Mouse (Mus musculus): ENCODE results near the gene Pomt2. TPM values are rescaled to one million over a fixed set of nuclear protein-coding genes. Genes with fewer than 3 reads are reported as not detected.

Pomt2 gene
- 14.6 TPM in 2 replicates for polyA plus RNA-seq (2015; fragmentation: Nextera tagmentation; extraction: Ambion mirVana)

DNA sequence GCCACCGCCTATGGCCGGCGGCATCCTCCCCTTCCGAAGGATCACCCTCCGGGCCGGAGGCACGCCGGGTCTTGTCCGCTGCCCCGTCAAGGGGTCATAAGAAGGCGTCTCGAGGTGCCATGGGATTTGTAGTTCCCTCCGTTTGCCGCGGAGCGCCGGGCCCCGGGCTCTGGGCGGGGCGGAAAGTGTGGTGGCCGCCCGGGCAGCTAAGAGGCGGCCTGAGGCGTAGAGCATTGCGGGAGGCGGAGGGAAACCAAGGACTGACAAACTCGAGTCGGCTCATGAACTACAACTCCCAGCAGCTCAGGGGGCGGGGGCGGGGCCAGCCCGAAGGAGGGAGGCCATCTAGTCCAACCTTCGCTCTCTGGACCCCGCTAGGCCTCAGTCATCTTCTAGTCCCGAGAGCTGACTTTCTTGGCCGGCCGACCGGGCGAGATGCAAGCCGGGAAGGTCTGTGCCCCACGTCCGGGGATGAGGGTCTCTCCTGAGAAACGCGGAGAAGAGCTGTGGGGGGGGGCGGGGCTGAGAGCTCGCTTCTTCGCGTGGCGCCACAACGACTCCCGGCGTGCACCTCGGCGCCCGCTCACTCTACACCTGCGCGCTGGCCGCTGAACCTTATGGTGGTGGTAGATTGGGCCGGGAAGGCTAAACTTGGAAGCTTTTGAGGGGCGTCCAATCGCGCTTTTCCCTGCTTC is at the start of gene Pomt2:
TSS of gene Pomt2 (minus strand) at position 574 of the 695 bp plus-strand sequence.
- H3K4me2 ChIP-seq (ENCODE audit: low read length) = peak within 1 kb of the TSS; percentile 62
- ATAC-seq (replicated peaks; ENCODE audit: low FRiP score, low read depth) (peak; percentile 95), DNase-seq (ENCODE audit: low spot score) (peak; percentile 99)
- H3K4me3 ChIP-seq (replicated peaks; ENCODE audit: low read depth, low read length) = peak within 1 kb of the TSS; percentile 64
- H3K36me3 ChIP-seq (ENCODE audit: insufficient read depth, low read length) = no peaks in the 10 kb centered on the region
- WGBS = under 1% methylated on average over 61 of the region's 61 CpGs
- H3K27ac ChIP-seq = peak within 1 kb of the TSS; percentile 81
- no peaks in the 10 kb centered on the region for H3K27me3 ChIP-seq (ENCODE audit: insufficient read depth, low read length)
- 0 out of 2 replicates have a peak, but pooled peaks cover 4% of the 10 kb centered on the region for H3K4me1 ChIP-seq (replicated peaks; ENCODE audit: insufficient read depth, low read length)
- no peak for TF ChIP-seq CTCF (IDR thresholded peaks at IDR 0.05; ENCODE audit: low read depth)
- peak within 1 kb of the TSS; percentile 70 for H3K9ac ChIP-seq (ENCODE audit: low read depth, low read length)
- H3K9me3 ChIP-seq (replicated peaks; ENCODE audit: low read length) = no peaks in the 10 kb centered on the region

GRCm38 (mm10) chr12:87196310-87196709 is 48.5 kb upstream of the Pomt2 start:
- no peak for TF ChIP-seq CTCF (IDR thresholded peaks at IDR 0.05; ENCODE audit: low read depth)
- H3K9ac ChIP-seq (ENCODE audit: low read depth, low read length) = no peak overlapping the region
- DNase-seq (ENCODE audit: low spot score) = no peak

DNA sequence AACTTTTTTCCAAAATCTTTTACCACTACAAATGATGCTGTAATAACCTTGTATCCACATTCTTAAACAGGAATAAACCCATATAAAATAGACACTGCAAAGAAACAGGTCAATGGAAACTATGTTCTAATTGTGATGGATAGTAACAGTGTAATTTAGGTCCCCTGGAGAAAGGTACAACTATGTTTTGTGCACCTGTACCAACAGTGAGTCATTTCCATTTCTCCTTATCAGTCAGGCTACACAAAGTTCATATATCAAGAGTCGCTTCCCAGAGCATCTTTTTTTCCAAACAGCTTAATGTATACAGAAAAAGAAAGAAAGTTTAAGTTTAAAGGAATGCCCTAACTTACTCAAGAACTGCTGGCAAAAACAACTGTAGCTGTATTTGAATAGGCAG is 47.3 kb upstream of the Pomt2 start:
- H3K9ac ChIP-seq (ENCODE audit: low read depth, low read length) = no peak overlapping the region
- H3K4me1 ChIP-seq (replicated peaks; ENCODE audit: insufficient read depth, low read length) = no peaks in the 10 kb centered on the region
- DNase-seq (ENCODE audit: low spot score) (no peak), ATAC-seq (replicated peaks; ENCODE audit: low FRiP score, low read depth) (no peak)
- H3K27me3 ChIP-seq (ENCODE audit: insufficient read depth, low read length) = no peaks in the 10 kb centered on the region
- H3K9me3 ChIP-seq (replicated peaks; ENCODE audit: low read length) = no peaks in the 10 kb centered on the region
- H3K4me2 ChIP-seq (ENCODE audit: low read length) = no peak overlapping the region
- no peaks in the 10 kb centered on the region for H3K36me3 ChIP-seq (ENCODE audit: insufficient read depth, low read length)
- WGBS = 74% methylated on average over 1 of the region's 1 CpGs
- no peak overlapping the region for H3K4me3 ChIP-seq (replicated peaks; ENCODE audit: low read depth, low read length)
- no peak overlapping the region for H3K27ac ChIP-seq
- TF ChIP-seq CTCF (IDR thresholded peaks at IDR 0.05; ENCODE audit: low read depth) = no peak

More at GRCm38 (mm10) chr12:87196310-87196709, 48.5 kb upstream of the Pomt2 start:
- no peak for ATAC-seq (replicated peaks; ENCODE audit: low FRiP score, low read depth)
- Histone ChIP-seq H3K4me3 (replicated peaks; ENCODE audit: low read depth, low read length) (no peak overlapping the region), H3K27ac (no peak overlapping the region), H3K4me2 (ENCODE audit: low read length) (no peak overlapping the region), H3K27me3 (ENCODE audit: insufficient read depth, low read length) (no peaks in the 10 kb centered on the region), H3K9me3 (replicated peaks; ENCODE audit: low read length) (no peaks in the 10 kb centered on the region), H3K36me3 (ENCODE audit: insufficient read depth, low read length) (no peaks in the 10 kb centered on the region), H3K4me1 (replicated peaks; ENCODE audit: insufficient read depth, low read length) (no peaks in the 10 kb centered on the region)

- no peak for DNase-seq (ENCODE audit: low spot score)
- no peaks in the 10 kb centered on the region for H3K4me1 ChIP-seq (replicated peaks; ENCODE audit: insufficient read depth, low read length)
- H3K9me3 ChIP-seq (replicated peaks; ENCODE audit: low read length) = no peaks in the 10 kb centered on the region
- ATAC-seq (replicated peaks; ENCODE audit: low FRiP score, low read depth) = no peak
- no peak overlapping the region for H3K9ac ChIP-seq (ENCODE audit: low read depth, low read length)
- H3K36me3 ChIP-seq (ENCODE audit: insufficient read depth, low read length) = no peaks in the 10 kb centered on the region
- no peaks in the 10 kb centered on the region for H3K27me3 ChIP-seq (ENCODE audit: insufficient read depth, low read length)
- H3K4me3 ChIP-seq (replicated peaks; ENCODE audit: low read depth, low read length) = no peak overlapping the region
- H3K4me2 ChIP-seq (ENCODE audit: low read length) = no peak overlapping the region
- H3K27ac ChIP-seq = no peak overlapping the region
- 97% methylated on average over 3 of the region's 3 CpGs for WGBS
- no peak for TF ChIP-seq CTCF (IDR thresholded peaks at IDR 0.05; ENCODE audit: low read depth)
Observed at GRCm38 (mm10) chr12:87193008-87193407, 45.2 kb upstream of the Pomt2 start.

GRCm38 (mm10) chr12:87177631-87178030 is 29.9 kb upstream of the Pomt2 start:
- H3K36me3 ChIP-seq (ENCODE audit: insufficient read depth, low read length) = peaks cover 8% of the 10 kb centered on the region; the same call in 1 of the 2 replicates
- no peak overlapping the region for H3K27ac ChIP-seq
- no peak for TF ChIP-seq CTCF (IDR thresholded peaks at IDR 0.05; ENCODE audit: low read depth)
- no peak overlapping the region for H3K4me3 ChIP-seq (replicated peaks; ENCODE audit: low read depth, low read length)
- H3K9me3 ChIP-seq (replicated peaks; ENCODE audit: low read length) = no peaks in the 10 kb centered on the region
- no peak overlapping the region for H3K9ac ChIP-seq (ENCODE audit: low read depth, low read length)
- ATAC-seq (replicated peaks; ENCODE audit: low FRiP score, low read depth) (no peak), DNase-seq (ENCODE audit: low spot score) (no peak)
- H3K27me3 ChIP-seq (ENCODE audit: insufficient read depth, low read length) = no peaks in the 10 kb centered on the region
- no peak overlapping the region for H3K4me2 ChIP-seq (ENCODE audit: low read length)
- 87% methylated on average over 4 of the region's 4 CpGs for WGBS
- no peaks in the 10 kb centered on the region for H3K4me1 ChIP-seq (replicated peaks; ENCODE audit: insufficient read depth, low read length)

- Histone ChIP-seq H3K27me3 (ENCODE audit: insufficient read depth, low read length) (no peaks in the 10 kb centered on the region), H3K4me1 (replicated peaks; ENCODE audit: insufficient read depth, low read length) (no peaks in the 10 kb centered on the region), H3K27ac (no peak overlapping the region), H3K9ac (ENCODE audit: low read depth, low read length) (no peak overlapping the region), H3K36me3 (ENCODE audit: insufficient read depth, low read length) (peaks cover 18% of the 10 kb centered on the region; the same call in 1 of the 2 replicates), H3K4me3 (replicated peaks; ENCODE audit: low read depth, low read length) (no peak overlapping the region), H3K4me2 (ENCODE audit: low read length) (no peak overlapping the region), H3K9me3 (replicated peaks; ENCODE audit: low read length) (no peaks in the 10 kb centered on the region)
- DNase-seq (ENCODE audit: low spot score) (peak; percentile 10), ATAC-seq (replicated peaks; ENCODE audit: low FRiP score, low read depth) (no peak)
- WGBS = 69% methylated on average over 4 of the region's 4 CpGs
- TF ChIP-seq CTCF (IDR thresholded peaks at IDR 0.05; ENCODE audit: low read depth) = no peak
Observed at GRCm38 (mm10) chr12:87175194-87175946, 27.6 kb upstream of the Pomt2 start.

Measured in kidney, postnatal 0 days (tissue).